Mouse (Mus musculus): ENCODE measurements at regions not wholly inside any gene's neighbourhood (a gene's known extent, or its start where the extent isn't known, plus 50 kb on each side); places are given as distances from the start of the nearest gene placed in this dataset.

DNA sequence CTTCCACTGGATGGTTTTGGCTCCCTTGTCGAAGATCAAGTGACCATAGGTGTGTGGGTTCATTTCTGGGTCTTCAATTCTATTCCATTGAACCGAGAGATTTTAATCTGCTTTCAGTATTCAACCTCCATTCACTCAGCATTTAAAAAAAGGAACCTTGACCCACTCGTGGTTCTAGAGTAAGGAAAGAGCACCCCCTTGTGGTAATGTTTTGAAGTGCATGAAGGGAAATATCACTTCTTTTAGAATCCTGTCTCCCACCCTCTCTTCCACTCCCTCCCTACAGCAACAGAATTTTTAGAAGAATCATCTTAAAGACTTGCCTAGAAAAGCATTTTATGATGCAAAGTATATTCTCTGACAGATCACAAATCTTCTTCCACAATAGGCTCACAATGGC, 127.3 kb upstream of the Wdr44 start:
- TF ChIP-seq CTCF (IDR thresholded peaks at IDR 0.05; ENCODE audit: low read depth), result peak; percentile 75
- TF ChIP-seq EP300 (optimal IDR thresholded peaks at IDR 0.05), result no peak
